Mouse (Mus musculus) spleen, adult 2 months (tissue): ENCODE measurements around the gene Ttc26.

Experiments used
- CTCF ChIP-seq: fragments of 200-500 bp; IDR thresholded peaks from 2 replicates; pipeline ENCODE4 v1.5.1; 2011; ENCODE audit warnings: mild to moderate bottlenecking, inconsistent platforms; ENCODE audit not compliant: insufficient read depth, insufficient read length, insufficient replicate concordance; ENCODE audit errors: extremely low read depth
- POLR2A ChIP-seq: fragments of 200-500 bp; IDR thresholded peaks from 2 replicates; pipeline ENCODE4 v1.6.1; 2011; ENCODE audit warnings: low read depth, low read length, inconsistent platforms

DNA sequence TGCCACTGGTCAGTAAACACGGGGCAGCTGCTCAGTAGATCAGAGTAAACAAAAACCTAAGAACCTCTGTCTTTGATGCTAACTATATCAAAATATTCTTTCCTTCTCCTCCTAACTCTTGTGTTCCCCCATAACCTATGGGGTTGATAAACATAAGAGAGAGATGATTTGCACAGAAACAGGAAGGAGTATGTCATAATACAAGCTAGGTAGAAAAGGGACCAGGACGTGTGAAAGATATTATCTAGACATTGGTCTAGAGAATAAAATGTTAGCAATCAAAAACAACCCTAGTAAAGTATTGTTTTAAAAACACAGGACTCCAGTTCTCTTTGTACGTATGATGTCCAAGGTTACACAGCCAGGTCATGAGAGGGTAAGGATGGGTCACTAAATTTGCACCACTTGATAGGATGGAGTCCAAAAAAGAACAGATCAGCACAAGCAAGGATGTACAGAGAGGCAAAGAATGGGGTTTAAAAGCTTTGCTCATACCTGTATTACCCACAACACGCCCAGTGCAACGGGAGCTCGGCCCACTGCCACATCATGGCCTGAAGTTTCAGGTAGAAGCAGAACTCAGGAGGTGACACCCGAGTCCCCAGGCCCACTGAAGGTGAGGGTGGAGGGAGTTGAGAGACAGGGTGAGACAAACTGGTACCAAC, 37.1 kb upstream of the Ttc26 start:
- TF ChIP-seq CTCF, result no peak
- TF ChIP-seq POLR2A, result no peak
